Mouse (Mus musculus) kidney, adult 2 months (tissue): ENCODE data around the gene Fads3.
A peak's percentile ranks its signal among the peaks of the same experiment; 100 is the strongest.

ENCODE experiments used
- CTCF ChIP-seq: fragments of 200-500 bp; conservative IDR thresholded peaks from 2 replicates; pipeline ENCODE4 v1.5.1; 2011; ENCODE audit warnings: low read depth, mild to moderate bottlenecking, control low read depth, low read length, moderate library complexity, mixed read lengths; ENCODE audit not compliant: insufficient read depth, insufficient read length
- POLR2A ChIP-seq: fragments of 200-500 bp; IDR thresholded peaks from one replicate; pipeline ENCODE4 v1.6.1; 2011; ENCODE audit warnings: low read depth, low read length, control low read depth

DNA sequence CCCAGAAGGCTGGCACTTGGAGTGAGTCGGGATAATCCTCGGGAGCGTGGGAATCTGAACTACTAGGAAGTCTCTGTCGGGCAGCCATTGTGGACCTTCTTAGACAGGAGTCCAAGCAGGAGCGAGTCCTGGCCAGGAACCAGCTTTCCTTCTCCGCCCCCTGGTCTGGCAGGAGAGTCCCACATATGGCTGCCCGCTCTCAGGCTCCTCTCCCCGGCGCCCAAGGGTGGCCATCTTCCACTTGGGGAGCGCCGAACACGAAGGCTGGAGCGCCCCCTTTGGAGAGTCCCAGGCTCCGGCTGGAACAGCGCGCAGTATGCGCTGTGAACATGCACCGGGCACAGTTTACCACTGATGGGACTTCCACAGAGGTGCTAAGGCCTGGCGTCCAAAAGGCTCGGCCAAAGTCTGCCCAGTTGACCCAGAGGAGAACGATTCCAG, 59.3 kb downstream of the Fads3 start:
- TF ChIP-seq POLR2A, result no peak
- TF ChIP-seq CTCF, result peak; percentile 57
